Mouse (Mus musculus): ENCODE data around the gene Vtn. TPM values are rescaled to one million over a fixed set of nuclear protein-coding genes. Genes with fewer than 3 reads are reported as not detected.

Gene Vtn
- polyA plus RNA-seq, 1 experiment from 2014 or later, result 36.9 TPM

DNA sequence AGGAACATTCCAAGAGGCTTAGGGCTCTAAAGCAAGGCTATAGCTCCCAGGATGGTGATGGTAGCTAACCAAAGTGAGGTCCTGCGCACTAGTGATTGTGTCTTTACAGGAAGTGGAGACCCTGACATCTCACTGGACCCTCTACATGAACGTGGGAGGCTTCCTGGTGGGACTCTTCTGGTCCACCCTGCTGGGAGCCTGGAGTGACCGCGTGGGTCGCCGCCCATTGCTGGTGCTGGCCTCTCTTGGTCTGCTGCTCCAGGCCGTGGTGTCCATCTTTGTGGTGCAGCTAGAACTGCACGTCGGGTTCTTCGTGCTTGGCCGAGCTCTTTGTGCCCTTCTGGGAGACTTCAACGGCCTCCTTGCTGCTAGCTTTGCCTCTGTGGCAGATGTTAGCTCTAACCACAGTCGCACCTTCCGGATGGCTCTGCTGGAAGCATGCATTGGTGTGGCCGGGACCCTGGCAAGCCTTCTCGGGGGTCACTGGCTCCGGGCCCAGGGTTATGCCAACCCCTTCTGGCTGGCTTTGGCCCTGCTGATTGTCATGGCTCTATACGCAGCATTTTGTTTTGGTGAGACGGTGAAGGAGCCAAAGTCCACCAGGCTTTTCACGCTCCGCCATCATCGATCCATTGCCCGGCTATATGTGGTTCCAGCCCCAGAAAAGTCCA lies 32.5 kb upstream of the Vtn start:
- Histone ChIP-seq H3K27me3 (peaks cover 6% of the 10 kb centered on the region; the same call in 1 of the 2 replicates), H3K9me3 (peaks cover 5% of the 10 kb centered on the region; the same call in 1 of the 2 replicates), H3K36me3 (replicated peaks) (no peaks in the 10 kb centered on the region), H3K9ac (peak overlapping the region; percentile 78), H3K4me1 (peaks cover 15% of the 10 kb centered on the region), H3K4me2 (peak overlapping the region; percentile 92), H3K4me3 (replicated peaks) (peak overlapping the region; percentile 76), H3K27ac (peak overlapping the region; percentile 90; the same call in 1 of the 2 replicates)
- ATAC-seq (ENCODE audit: low FRiP score), result peak; percentile 39; the same call in 1 of the 2 replicates
- 53% methylated on average over 23 of the region's 23 CpGs for WGBS

DNA sequence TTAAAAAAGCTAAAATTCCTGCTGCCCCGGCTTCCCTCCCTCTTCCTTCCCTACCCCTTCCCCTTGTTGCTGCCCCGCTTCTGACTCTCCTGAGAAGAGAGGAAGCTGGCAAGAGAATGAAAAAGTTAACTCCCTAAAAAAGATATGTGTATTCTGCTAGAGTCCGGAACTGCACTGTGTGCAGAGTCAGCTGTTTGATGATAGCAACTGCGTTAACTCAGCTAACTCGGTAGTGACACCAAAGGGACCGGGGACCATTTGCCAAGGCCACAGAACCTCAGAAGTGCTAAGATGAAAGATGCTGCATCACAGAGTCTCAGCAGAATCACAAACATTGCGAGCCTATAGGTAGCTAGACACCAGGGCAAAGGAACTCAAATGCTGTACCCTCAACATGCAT lies 31.4 kb upstream of the Vtn start:
- Histone ChIP-seq H3K9me3 (no peaks in the 10 kb centered on the region), H3K27me3 (peaks cover 6% of the 10 kb centered on the region; the same call in 1 of the 2 replicates), H3K27ac (no peak overlapping the region), H3K36me3 (replicated peaks) (peaks cover 6% of the 10 kb centered on the region), H3K9ac (no peak overlapping the region), H3K4me3 (replicated peaks) (no peak overlapping the region), H3K4me2 (no peak overlapping the region), H3K4me1 (peaks cover 15% of the 10 kb centered on the region)
- WGBS, result 89% methylated on average over 7 of the region's 7 CpGs
- no peak for ATAC-seq (ENCODE audit: low FRiP score)

DNA sequence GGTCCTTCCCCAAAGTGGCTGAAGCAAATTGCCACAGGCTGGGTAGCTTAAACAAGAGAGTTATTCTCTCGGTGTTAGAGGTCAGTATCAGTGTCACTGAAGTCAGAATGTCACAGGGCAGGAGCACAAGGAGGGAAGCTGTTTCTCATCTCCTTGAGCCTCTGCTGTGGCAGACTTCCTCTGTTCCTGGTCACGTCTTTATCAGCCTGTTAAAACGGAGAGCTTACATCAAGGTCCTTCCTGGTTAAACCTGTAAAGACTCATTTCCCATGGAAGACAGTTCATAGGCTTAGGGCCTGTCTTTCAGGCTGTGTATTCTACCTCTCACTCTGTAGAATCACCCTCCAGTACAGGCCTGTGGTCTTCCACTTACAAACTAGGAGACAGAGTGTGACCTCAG lies 31.0 kb upstream of the Vtn start:
- peaks cover 6% of the 10 kb centered on the region; the same call in 1 of the 2 replicates for H3K27me3 ChIP-seq
- H3K9me3 ChIP-seq, result no peaks in the 10 kb centered on the region
- no peak overlapping the region for H3K4me3 ChIP-seq (replicated peaks)
- no peak overlapping the region for H3K9ac ChIP-seq
- 79% methylated on average over 3 of the region's 3 CpGs for WGBS
- peaks cover 15% of the 10 kb centered on the region for H3K4me1 ChIP-seq
- no peak overlapping the region for H3K27ac ChIP-seq
- H3K4me2 ChIP-seq, result no peak overlapping the region
- peaks cover 6% of the 10 kb centered on the region for H3K36me3 ChIP-seq (replicated peaks)
- no peak for ATAC-seq (ENCODE audit: low FRiP score)

- Histone ChIP-seq H3K9me3 (no peaks in the 10 kb centered on the region), H3K27me3 (no peaks in the 10 kb centered on the region), H3K36me3 (replicated peaks) (peaks cover 14% of the 10 kb centered on the region), H3K4me1 (peaks cover 4% of the 10 kb centered on the region), H3K4me3 (replicated peaks) (no peak overlapping the region), H3K27ac (no peak overlapping the region), H3K4me2 (no peak overlapping the region), H3K9ac (no peak overlapping the region)
- WGBS, result 92% methylated on average over 10 of the region's 10 CpGs
- no peak for ATAC-seq (ENCODE audit: low FRiP score)
These were observed 27.4 kb upstream of the Vtn start for GRCm38 (mm10) chr11:78471326-78472103.

- ATAC-seq (ENCODE audit: low FRiP score), result no peak
- H3K4me3 ChIP-seq (replicated peaks), result no peak overlapping the region
These were observed 23.6 kb upstream of the Vtn start for GRCm38 (mm10) chr11:78475289-78475688.

DNA sequence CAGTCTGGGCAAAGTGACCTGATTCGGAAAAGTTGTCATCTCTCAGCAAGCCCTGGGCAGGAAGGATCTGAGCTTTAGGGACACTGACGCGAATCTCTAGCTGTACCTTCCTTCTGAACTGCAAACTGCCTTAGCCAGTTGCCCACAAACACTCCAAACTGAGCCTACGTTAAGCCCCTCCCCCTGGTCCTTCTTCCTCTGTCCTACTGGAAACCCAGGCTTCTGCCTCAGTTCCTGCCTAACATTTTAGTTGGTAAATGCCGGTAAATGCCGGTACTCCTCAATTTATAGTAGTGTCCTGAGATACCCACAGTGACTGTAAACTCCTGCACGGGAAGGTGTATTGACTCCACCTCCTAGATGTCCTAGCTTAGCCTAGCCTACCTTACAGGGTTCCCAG lies 15.3 kb upstream of the Vtn start:
- ATAC-seq (ENCODE audit: low FRiP score), result no peak
- Histone ChIP-seq H3K27ac (no peak overlapping the region), H3K9me3 (no peaks in the 10 kb centered on the region), H3K4me2 (no peak overlapping the region), H3K9ac (no peak overlapping the region), H3K4me3 (replicated peaks) (no peak overlapping the region), H3K36me3 (replicated peaks) (peaks cover 42% of the 10 kb centered on the region), H3K4me1 (no peaks in the 10 kb centered on the region), H3K27me3 (peaks cover 21% of the 10 kb centered on the region)
- WGBS, result 65% methylated on average over 7 of the region's 7 CpGs

More at GRCm38 (mm10) chr11:78475289-78475688, 23.6 kb upstream of the Vtn start:
- Histone ChIP-seq H3K9me3 (no peaks in the 10 kb centered on the region), H3K4me1 (no peaks in the 10 kb centered on the region), H3K36me3 (replicated peaks) (peaks cover 17% of the 10 kb centered on the region), H3K27ac (no peak overlapping the region), H3K9ac (no peak overlapping the region), H3K4me2 (no peak overlapping the region), H3K27me3 (no peaks in the 10 kb centered on the region)
- WGBS, result 91% methylated on average over 3 of the region's 3 CpGs

- Histone ChIP-seq H3K4me3 (replicated peaks) (no peak overlapping the region), H3K9me3 (no peaks in the 10 kb centered on the region), H3K36me3 (replicated peaks) (peaks cover 13% of the 10 kb centered on the region), H3K4me2 (no peak overlapping the region), H3K27ac (no peak overlapping the region), H3K4me1 (peaks cover 12% of the 10 kb centered on the region), H3K27me3 (peaks cover 57% of the 10 kb centered on the region), H3K9ac (no peak overlapping the region)
- WGBS, result 4% methylated on average over 8 of the region's 8 CpGs
- ATAC-seq (ENCODE audit: low FRiP score), result no peak
These were observed 10.7 kb upstream of the Vtn start for GRCm38 (mm10) chr11:78488168-78488567.

- Histone ChIP-seq H3K4me3 (replicated peaks) (peak overlapping the region; percentile 24), H3K4me1 (peaks cover 15% of the 10 kb centered on the region), H3K4me2 (peak overlapping the region; percentile 47), H3K27me3 (peaks cover 73% of the 10 kb centered on the region), H3K27ac (no peak overlapping the region), H3K9ac (no peak overlapping the region), H3K36me3 (replicated peaks) (peaks cover 13% of the 10 kb centered on the region), H3K9me3 (no peaks in the 10 kb centered on the region)
- 6% methylated on average over 48 of the region's 48 CpGs for WGBS
- peak; percentile 76 for ATAC-seq (ENCODE audit: low FRiP score)
These were observed 8.1 kb upstream of the Vtn start for GRCm38 (mm10) chr11:78490781-78491241.

GRCm38 (mm10) chr11:78495904-78496303 lies 3.0 kb upstream of the Vtn start:
- no peaks in the 10 kb centered on the region for H3K36me3 ChIP-seq (replicated peaks)
- 6% methylated on average over 6 of the region's 6 CpGs for WGBS
- H3K4me3 ChIP-seq (replicated peaks), result peak overlapping the region; percentile 65
- H3K9me3 ChIP-seq, result no peaks in the 10 kb centered on the region
- H3K4me1 ChIP-seq, result peaks cover 32% of the 10 kb centered on the region
- H3K9ac ChIP-seq, result peak overlapping the region; percentile 77; the same call in 1 of the 2 replicates
- no peak overlapping the region for H3K27ac ChIP-seq
- H3K27me3 ChIP-seq, result peaks cover 53% of the 10 kb centered on the region
- peak overlapping the region; percentile 80 for H3K4me2 ChIP-seq
- no peak for ATAC-seq (ENCODE audit: low FRiP score)

DNA sequence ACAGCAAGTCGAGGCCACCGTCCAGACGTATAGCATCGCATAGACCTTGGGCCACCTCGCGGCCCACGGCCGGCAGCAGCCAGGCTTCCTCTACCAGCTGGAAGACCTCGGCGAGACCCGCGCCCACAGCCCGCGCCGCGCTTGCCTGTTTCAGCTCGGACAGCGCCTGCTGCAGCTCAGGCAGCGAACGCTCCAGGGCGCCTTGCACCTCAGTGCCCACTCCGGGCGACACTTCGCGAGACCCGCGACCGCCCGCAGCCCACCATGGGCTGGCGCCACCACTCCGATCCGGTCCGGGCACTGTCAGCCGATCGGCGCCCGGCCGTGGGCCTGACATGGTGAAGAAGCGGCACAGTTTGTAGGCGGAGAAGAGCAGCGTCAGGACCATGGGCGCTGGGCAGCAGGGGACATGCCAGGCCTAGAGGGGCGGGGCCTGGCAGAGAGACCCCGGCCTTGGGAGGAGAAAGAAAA lies 1.8 kb upstream of the Vtn start:
- peak overlapping the region; percentile 65 for H3K4me3 ChIP-seq (replicated peaks)
- ATAC-seq (ENCODE audit: low FRiP score), result peak; percentile 74
- peak overlapping the region; percentile 89 for H3K27ac ChIP-seq
- peaks cover 43% of the 10 kb centered on the region for H3K27me3 ChIP-seq
- under 1% methylated on average over 44 of the region's 44 CpGs for WGBS
- no peaks in the 10 kb centered on the region for H3K9me3 ChIP-seq
- H3K4me1 ChIP-seq, result peaks cover 27% of the 10 kb centered on the region
- H3K36me3 ChIP-seq (replicated peaks), result no peaks in the 10 kb centered on the region
- peak overlapping the region; percentile 77 for H3K9ac ChIP-seq
- peak overlapping the region; percentile 80 for H3K4me2 ChIP-seq

GRCm38 (mm10) chr11:78497544-78498522 lies 1.1 kb upstream of the Vtn start, which contains the start of gene Sarm1:
TSS of gene Sarm1 (minus strand) at chr11:78497754.
- Histone ChIP-seq H3K36me3 (replicated peaks) (no peaks in the 10 kb centered on the region), H3K27me3 (peaks cover 44% of the 10 kb centered on the region), H3K4me1 (peaks cover 27% of the 10 kb centered on the region), H3K9me3 (no peaks in the 10 kb centered on the region), H3K9ac (peak within 1 kb of the TSS; percentile 77), H3K27ac (peak within 1 kb of the TSS; percentile 89), H3K4me2 (peak within 1 kb of the TSS; percentile 80), H3K4me3 (replicated peaks) (peak within 1 kb of the TSS; percentile 65)
- ATAC-seq (ENCODE audit: low FRiP score), result peak; percentile 98
- 3% methylated on average over 35 of the region's 36 CpGs for WGBS
